Mouse (Mus musculus) spleen, adult 2 months (tissue): ENCODE measurements around the gene Nmi. TPM values are rescaled to one million over a fixed set of nuclear protein-coding genes. Genes with fewer than 3 reads are reported as not detected.

Experiments
- DNase-seq, 2 experiments: peaks; one replicate each; pipeline versions ENCODE4 v3.0.0 to v3.0.0-alpha.2; 2012 to 2021; ENCODE audit warnings: low spot score in 2 of 2, low read depth in 1 of 2
- H3K27ac ChIP-seq: fragments of 200-500 bp; 2 replicates; pipeline ENCODE4 v1.5.1; 2012; ENCODE audit warnings: low read length, inconsistent platforms; ENCODE audit not compliant: insufficient read depth
- H3K27me3 ChIP-seq: fragments of 200-500 bp; 2 replicates; pipeline ENCODE4 v1.6.1; 2012; ENCODE audit warnings: mild to moderate bottlenecking, moderate library complexity, low read length, inconsistent platforms; ENCODE audit not compliant: control insufficient read depth, insufficient read depth
- H3K36me3 ChIP-seq: fragments of 200-500 bp; 2 replicates; pipeline ENCODE4 v1.6.1; 2012; ENCODE audit warnings: mild to moderate bottlenecking, low read length, inconsistent platforms; ENCODE audit not compliant: control insufficient read depth, insufficient read depth
- H3K4me1 ChIP-seq: fragments of 200-500 bp; 2 replicates; pipeline ENCODE4 v1.6.1; 2011; ENCODE audit warnings: inconsistent platforms; ENCODE audit not compliant: control insufficient read depth, insufficient read depth, insufficient read length
- H3K4me3 ChIP-seq: fragments of 200-500 bp; 2 replicates; pipeline ENCODE4 v1.5.1; 2011; ENCODE audit warnings: mild to moderate bottlenecking, inconsistent platforms; ENCODE audit not compliant: insufficient read depth, insufficient read length; ENCODE audit errors: extremely low read depth
- CTCF ChIP-seq: fragments of 200-500 bp; IDR thresholded peaks from 2 replicates; pipeline ENCODE4 v1.5.1; 2011; ENCODE audit warnings: mild to moderate bottlenecking, inconsistent platforms; ENCODE audit not compliant: insufficient read depth, insufficient read length, insufficient replicate concordance; ENCODE audit errors: extremely low read depth
- POLR2A ChIP-seq: fragments of 200-500 bp; IDR thresholded peaks from 2 replicates; pipeline ENCODE4 v1.6.1; 2011; ENCODE audit warnings: low read depth, low read length, inconsistent platforms
- WGBS: fragments of 180-500 bp; shearing (Covaris S2); methylation state at CpG from one replicate; pipeline ENCODE4 v1.1.7; 2018; 5-methylcytosine and 5-hydroxymethylcytosine counted together
- polyA plus RNA-seq: library from polyadenylated mRNA; depleted of rRNA; stranded (reverse); fragments of >200 nt; gene quantifications from 2 replicates; pipeline ENCODE4 v1.2.3, GENCODE M21; 2012

Gene Nmi
- polyA plus RNA-seq, 1 experiment, result 2.7 TPM

DNA sequence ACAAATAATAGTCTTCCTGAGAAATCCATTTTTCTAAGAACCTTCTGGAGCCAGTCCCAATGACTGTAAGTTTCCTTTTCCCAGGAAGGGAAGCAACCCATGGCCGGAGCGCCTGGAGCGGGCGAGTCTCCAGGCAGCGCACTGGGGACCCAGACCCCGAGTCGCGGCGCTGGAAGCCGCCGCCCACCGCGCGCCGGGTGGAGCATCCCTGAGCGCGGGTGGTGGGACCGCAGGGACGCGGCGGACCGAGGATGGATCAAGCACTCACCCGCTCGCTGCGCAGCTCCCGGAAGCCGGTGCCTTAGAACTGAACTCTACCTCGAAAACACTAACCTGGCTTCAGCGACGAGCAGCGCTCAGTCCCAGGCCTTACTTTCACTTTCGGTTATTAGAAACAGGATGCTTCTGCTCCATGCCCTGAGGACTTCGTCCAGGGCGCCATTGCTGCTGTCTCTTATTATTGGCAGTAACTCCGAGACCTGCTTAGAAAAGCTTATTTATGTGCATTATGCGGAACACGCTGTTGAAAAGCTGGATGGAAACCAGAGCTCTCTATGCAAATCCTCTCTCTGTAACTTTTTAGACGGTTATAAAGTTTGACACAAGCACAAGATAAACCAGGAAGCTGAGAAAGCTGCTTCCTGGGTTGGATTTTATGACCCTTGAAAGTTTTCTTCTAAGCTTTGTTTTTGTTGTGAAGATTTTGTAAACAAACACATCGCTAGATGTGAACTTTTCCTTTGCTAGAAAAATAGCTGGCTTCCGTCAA, 469 bp downstream of the Nmi start:
- Histone ChIP-seq H3K36me3 (peaks cover 1% of the 10 kb centered on the region; the same call in 1 of the 2 replicates), H3K4me1 (peaks cover 3% of the 10 kb centered on the region), H3K27me3 (no peaks in the 10 kb centered on the region), H3K27ac (peak overlapping the region; percentile 98), H3K4me3 (peak overlapping the region; percentile 79)
- TF ChIP-seq CTCF (no peak), POLR2A (peak; percentile 20; the same call in 1 of the 2 replicates)
- WGBS, result 4% methylated on average over 40 of the region's 40 CpGs
- DNase-seq, result peak; percentile 52 to 72

DNA sequence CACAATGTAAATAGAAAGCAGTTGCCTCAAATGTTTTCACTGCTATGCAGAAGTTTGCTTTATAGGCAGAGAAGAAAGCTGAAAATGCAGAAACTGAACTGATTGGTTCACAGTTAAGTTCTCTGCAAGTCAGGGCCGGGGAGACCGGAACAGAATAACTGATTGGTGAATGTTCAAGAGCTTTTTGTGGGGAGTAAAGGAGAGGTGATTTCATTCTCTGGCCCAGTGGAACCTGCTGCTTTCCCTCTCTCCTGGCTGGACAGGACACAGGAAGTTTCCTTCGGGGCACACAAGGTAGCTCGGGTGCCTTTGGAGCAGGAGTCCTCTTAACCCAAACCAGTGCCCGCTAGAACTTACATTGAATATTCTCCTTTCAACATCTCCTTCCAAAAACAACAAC, 1.2 kb downstream of the Nmi start:
- Histone ChIP-seq H3K27ac (peak overlapping the region; percentile 98), H3K4me1 (peaks cover 3% of the 10 kb centered on the region), H3K27me3 (no peaks in the 10 kb centered on the region), H3K4me3 (peak overlapping the region; percentile 57), H3K36me3 (peaks cover 1% of the 10 kb centered on the region; the same call in 1 of the 2 replicates)
- 11% methylated on average over 5 of the region's 5 CpGs for WGBS
- TF ChIP-seq CTCF (no peak), POLR2A (no peak)
- DNase-seq, result peak; percentile 43 to 54

DNA sequence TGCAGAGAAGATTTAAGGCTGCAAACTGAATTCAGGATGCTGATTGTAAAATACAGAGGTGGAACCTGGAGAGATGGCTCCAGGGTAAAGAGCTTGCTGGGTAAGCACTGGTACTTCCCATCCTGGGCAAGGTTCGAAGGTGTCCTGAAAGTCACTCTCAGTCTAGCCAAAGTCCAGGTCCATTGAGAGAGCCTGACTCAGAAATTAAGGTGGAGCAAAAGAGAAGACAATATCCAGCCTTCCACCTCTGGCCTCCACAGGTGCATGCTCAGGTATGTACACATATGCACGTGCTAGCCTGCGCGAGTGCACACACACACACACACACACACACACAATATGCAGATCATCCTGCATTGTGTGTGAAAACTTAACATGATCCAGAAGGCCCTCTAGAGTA, 2.4 kb downstream of the Nmi start:
- DNase-seq, result no peak
- no peak for TF ChIP-seq POLR2A
- TF ChIP-seq CTCF, result no peak
- Histone ChIP-seq H3K4me1 (peaks cover 6% of the 10 kb centered on the region), H3K4me3 (no peak overlapping the region), H3K36me3 (peaks cover 1% of the 10 kb centered on the region; the same call in 1 of the 2 replicates), H3K27ac (no peak overlapping the region), H3K27me3 (no peaks in the 10 kb centered on the region)
- 99% methylated on average over 4 of the region's 4 CpGs for WGBS

DNA sequence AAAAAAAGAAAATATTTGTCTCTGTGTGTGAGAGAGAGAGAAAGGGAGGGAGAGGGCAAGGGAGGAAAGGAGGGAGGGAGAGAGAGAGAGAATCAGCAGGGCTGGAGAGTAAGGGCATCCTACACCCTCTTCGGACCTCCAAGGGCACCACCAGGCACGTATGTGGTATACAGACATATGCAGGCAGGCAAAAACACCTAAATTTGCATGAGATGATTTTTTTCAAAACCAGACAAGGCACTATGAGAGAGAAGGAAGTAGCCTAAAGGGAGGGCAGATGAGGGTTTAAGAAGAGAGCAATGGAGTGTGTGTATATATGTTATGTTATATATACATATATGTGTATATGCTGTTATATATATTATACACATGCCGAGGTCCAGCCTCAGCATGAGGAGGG, 6.0 kb downstream of the Nmi start:
- no peaks in the 10 kb centered on the region for H3K27me3 ChIP-seq
- H3K4me3 ChIP-seq, result no peak overlapping the region
- peak in 1 of 2 experiments; percentile 27 for DNase-seq
- 70% methylated on average over 3 of the region's 3 CpGs for WGBS
- H3K4me1 ChIP-seq, result peaks cover 6% of the 10 kb centered on the region
- H3K36me3 ChIP-seq, result peaks cover 1% of the 10 kb centered on the region; the same call in 1 of the 2 replicates
- TF ChIP-seq CTCF (no peak), POLR2A (no peak)
- no peak overlapping the region; the same call in 1 of the 2 replicates for H3K27ac ChIP-seq

DNA sequence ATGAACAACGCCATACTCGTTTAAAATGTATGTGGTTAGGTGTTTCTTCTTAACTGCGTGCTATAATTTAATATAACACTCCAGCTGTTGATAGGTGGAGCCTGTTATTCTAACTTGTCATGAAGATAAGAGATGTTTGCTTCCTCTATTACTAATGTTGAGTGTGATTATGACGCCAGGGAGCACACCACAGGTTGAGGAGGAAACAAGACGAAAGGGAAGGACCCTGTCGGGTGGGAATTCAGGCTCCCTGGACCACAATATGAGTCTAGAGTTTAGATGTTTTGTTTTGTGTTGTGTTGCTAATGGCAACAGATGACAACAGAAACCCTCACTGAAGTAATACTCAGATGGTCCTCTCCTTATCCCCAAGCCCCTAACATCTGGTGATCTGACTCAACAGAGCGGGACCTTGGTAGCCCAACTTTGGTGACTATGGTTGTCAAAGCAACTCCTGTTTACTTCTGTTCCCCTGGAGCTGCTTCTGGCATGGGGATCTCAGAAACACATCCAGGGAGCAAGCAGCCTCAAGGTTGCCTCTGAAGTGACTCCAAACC, 19.6 kb downstream of the Nmi start:
- TF ChIP-seq CTCF (no peak), POLR2A (no peak)

DNA sequence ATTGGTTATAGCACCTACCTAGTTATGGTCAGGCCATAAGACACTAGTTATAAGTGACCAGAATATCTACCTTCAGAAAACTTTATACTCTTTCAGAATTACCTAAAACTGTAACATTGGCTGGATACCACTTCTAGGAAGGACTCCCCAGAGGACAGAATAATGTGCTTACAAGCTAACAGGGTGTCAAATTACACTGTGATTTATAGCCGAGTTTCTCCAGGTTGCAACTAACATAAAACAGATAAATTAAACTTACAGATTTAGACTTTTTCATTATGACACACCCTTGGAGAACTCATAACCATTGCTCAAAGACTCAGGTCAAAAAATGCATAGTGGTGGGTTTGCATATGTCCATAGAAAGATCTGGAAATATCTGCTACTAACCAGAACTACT, 22.4 kb downstream of the Nmi start:
- H3K4me1 ChIP-seq, result no peaks in the 10 kb centered on the region
- peaks cover 31% of the 10 kb centered on the region for H3K36me3 ChIP-seq
- TF ChIP-seq POLR2A (no peak), CTCF (no peak)
- no peaks in the 10 kb centered on the region for H3K27me3 ChIP-seq
- no peak overlapping the region for H3K27ac ChIP-seq
- no peak for DNase-seq
- 88% methylated on average over 1 of the region's 1 CpGs for WGBS
- H3K4me3 ChIP-seq, result no peak overlapping the region

More for the DNA sequence above, 19.6 kb downstream of the Nmi start:
- H3K27ac ChIP-seq, result no peak overlapping the region
- WGBS, result 76% methylated on average over 7 of the region's 7 CpGs
- H3K27me3 ChIP-seq, result no peaks in the 10 kb centered on the region
- H3K4me3 ChIP-seq, result no peak overlapping the region
- peaks cover 37% of the 10 kb centered on the region for H3K36me3 ChIP-seq
- no peaks in the 10 kb centered on the region for H3K4me1 ChIP-seq
- DNase-seq, result no peak
